Mouse (Mus musculus): ENCODE results near the gene Mis12.

DNA sequence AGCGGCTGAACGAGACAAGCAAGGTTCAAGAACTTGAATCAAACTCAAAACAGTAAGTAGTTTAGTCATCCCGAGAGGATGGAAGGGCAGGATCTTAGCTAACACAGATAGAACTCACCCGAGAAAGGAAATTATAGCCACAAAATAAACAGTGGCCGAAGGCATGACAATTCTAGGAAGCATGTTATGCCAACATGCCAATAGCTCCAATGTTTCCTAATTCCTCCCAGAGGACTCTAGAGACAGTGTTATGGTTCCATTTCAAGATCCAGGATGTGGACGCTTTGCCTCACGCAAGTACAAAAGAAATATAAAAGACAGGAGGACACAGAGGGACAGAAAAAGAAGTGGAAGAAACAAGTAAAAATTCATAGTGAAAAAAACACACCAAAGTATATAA, 11.6 kb upstream of the Mis12 start:
- TF ChIP-seq POLR2A (IDR thresholded peaks at IDR 0.05; ENCODE audit: borderline replicate concordance, extremely low read depth, low read depth, low read length) (no peak), CTCF (IDR thresholded peaks at IDR 0.05; ENCODE audit: insufficient read depth, low read length) (no peak)
